Mouse (Mus musculus) thymus, postnatal 25 days (tissue): ENCODE results near the gene Zfp217.

Source experiments
- DNase-seq: peaks from one replicate; pipeline ENCODE4 v3.0.0; 2022

The Zfp217 gene

DNA sequence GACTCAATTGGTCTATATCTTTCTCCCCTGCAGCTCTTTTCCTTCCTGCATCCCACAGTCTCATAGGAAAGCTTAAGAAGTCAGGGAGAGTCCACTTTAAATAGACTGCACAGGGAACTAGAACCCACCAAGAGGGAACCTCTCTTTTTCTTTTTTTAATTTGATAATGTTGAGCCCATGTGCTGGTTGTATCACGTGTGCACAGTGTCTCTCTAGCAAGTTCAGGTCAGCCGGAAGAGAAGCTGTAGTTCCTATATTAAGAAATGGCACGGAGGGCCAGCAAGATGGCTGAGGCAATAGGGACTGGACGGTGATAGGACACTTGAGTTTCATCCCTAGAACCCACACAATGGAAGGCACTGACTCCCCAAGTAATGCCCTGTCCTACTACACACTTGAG lies 11.1 kb upstream of the Zfp217 start:
- DNase-seq, result no peak

DNA sequence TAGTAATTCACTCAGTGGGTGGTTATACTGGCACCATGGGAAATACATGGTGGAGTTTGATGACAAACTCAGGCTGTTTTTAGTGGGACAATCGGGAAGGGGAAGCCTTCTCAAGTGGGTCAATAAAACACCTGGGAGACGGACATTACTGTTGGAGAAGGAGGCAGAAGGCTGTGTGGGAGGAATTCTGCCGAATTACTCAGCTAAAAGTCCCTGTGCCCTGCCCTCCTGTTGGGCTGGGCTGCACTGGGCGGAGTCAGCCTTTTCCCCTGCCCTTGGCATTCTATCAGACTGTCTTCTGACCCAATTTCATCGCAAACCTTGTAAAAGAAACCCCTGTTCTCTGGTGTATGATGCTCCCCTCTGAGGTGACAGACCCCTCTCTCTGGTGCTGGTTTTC lies 10.3 kb upstream of the Zfp217 start:
- DNase-seq, result no peak

DNA sequence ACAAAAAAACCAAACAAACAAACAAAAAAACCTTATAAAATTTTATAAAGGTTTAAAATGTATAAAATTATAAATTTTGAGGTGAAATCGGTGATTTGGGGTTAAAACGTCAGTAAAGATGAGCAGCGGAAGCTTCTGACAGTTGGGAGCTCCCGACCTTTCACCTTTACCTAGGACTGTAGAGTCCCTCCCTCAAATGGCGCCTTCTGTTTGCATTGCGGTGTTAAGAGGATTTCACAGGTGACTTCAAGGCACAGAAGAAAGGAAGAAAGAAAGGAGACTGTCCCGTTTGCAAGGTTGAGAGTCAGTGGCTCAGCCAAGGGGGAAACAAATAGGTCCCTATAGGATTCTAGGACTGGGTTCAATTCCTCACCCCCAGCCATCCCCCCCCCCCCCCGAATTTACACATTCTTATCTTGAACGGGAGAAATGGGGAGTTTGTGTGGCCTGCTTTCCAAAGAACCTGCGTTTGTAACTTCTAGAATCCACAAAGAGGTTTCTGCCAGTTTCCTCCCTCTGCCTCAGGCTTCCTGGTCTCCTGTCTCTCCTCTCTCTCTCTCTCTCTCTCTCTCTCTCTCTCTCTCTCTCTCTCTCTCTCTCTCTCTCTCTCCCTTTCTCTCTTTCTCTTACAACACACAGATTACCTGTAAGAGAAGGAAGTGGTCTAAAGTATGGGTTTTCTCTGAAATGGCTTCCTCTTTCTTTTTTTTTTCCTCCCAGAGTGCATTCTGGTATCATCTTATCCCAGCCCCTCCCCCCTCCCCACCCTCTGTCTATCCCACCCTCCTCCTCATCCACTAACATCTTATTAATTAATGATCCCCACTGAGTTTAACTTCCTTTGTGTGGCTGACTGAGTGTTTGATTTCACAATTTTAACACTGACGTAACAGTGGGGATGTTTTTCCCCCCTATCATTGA lies 9.6 kb upstream of the Zfp217 start:
- DNase-seq, result no peak

DNA sequence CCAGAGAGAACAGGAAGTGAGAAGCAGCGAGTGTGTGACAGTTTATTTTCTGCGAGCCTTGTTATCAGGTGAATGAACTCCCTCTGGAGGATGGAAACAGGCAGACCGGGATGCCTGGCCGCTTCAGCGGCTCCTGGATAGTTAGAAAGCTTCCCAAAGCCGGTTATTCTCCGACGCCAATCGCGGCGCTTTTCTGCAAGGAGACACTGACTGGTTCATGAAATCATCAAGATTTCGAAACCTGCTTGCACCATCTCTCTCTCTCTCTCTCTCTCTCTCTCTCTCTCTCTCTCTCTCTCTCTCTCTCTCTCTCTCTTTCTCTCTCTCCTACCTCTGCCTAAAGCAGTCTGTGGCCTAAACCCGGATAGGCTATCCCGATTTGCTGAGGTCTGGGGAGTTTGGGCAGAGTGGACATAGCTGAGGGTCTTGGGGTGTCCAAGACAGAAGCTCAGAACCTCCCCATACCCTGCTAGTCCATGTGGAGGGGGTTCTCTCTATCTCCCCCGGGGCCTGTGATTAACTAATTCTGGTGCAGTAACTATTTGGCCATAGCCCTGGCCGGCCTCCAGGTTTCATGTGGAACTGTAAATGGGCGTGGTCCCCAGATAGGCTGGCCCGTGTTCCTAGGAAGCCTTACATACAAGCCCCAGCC lies 7.3 kb upstream of the Zfp217 start:
- peak; percentile 77 for DNase-seq

DNA sequence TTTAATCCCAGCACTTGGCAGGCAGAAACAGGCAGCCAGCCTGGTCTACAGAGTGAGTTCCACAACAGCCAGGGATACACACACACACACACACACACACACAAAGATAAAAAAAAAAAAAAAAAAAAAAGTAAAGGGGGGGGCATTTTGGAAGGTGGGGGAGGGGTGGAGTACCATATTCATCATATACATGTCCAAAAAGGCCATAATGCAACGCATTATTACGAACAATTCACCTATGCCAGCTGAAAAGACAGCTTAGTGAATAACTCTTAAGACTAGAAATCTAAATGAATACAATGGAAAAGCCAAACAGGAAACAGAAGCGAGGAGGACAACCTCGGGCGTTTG lies 6.8 kb upstream of the Zfp217 start:
- no peak for DNase-seq

DNA sequence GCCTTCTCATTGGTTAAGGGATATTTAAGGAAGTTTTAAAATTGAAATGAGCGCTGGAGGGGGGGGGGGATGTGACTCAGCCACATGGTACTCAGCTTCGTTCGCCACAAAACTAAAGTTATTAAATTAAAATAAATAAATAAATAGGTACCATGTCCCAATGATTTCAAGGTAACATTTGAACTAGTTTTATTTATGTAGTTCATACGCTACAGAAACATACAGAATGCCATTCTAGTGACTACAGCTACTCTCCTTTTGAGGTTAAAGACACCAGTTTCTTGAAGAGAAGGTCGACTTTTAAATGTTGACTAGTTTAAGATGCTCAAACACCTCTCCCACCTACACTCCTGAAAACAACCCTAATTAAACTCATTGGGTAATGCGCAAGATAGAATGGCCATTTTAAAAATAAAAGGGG lies 6.4 kb upstream of the Zfp217 start:
- no peak for DNase-seq

DNA sequence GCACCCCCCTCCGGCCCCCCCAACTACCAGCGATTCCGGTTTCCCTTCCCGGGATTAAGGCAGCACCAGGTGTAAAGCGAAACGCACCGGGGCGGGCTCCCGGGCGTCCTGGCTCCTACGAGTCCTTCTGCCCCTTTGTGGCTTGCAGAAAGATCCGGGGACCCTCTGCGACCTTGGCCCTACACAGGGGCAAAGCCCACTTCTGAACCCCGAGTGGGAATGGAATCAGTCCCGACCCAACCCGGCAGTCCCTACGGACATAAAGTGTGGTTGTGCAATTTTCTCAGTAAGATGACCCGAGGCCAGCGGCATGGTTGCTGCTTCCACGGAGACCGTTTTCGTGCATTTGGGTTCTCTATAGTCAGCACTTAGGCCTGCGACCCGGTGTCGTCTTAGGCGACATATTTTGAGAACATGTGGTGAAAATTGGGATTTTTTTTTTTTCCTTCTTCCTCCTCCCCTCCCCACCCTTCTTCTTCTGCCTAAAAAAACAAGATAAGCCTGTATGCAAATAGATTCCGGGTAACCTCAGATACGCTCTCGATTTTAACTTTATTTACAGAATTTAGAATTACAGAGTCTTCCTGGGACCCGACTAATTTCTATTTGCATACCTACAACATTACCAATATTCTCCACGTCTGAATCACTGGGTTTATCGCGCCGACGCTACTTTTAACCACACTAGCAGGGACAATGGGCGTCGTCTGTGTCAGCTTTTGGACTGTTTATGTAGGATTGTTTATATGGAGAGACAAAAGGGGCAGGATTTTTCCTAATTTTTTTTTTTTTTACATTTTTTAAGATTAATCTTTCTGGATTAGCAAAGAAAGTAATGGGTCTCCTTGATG lies 5.7 kb upstream of the Zfp217 start:
- peak; percentile 63 for DNase-seq

DNA sequence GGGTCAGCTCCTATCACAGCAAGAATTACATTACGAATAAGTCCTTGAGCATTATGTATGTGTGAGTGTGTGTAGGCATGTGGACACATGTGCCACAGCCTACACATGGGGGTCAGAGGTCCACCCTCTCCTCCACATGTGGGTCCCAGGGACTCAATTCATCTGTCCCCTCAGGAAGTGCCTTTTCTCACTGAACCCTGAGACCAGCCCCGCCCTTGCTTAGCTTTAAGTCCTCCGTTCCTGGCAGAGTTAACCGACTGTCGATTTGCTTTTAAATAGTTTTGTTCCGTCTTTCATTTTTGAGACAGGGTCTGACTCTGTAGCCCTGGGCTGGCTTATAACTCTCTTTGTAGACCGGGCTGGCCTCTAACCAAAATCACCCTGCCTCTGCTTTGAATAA lies 5.0 kb upstream of the Zfp217 start:
- DNase-seq, result peak; percentile 31

DNA sequence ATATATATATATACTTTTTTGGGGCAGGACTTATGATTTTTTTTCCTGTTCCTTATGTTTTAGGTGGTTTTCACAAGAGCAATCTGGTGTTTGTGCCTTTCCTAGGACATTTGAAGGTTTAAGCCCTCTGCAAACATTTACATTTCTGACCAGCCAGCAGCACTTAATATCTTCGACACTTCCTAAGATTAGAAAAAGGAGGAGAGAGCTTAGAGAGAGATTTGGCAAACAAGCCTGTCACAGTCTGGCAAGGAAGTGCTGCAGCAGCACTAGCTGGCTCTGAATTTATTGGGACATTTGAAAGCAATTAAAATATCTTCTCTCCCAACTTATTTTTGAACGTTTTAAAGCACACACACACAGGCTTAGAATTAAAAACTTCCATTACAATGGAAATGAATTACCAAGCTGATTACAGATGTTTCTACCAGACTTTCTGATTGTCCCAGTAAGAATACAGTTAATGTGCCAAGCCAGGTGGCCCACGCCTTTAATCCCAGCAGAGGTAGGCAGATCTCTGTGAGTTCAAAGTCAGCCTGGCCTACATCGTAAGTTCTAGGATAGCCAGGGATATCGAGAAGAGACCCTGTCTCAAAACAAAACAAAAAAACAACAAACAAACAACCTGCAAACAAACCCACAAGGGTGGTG lies 4.3 kb upstream of the Zfp217 start:
- no peak for DNase-seq

DNA sequence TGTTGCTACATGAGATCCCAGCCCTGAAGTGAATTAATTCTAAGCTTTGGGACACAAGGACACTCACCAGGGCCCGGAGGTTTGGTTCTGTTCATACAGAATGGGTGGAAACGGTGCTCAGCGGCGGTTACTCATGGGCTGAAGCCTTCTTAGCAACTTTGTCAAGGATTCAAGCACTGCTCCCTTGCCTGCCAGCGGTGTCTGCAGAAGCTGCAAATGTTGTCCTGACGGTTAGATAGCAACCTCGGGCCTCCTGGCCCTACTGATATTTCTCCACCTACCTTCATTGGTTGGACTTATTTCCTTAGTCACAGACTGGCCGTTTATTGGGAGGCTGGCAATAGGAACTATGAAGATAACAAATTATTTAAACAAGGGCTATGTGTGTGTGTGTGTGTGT lies 3.6 kb upstream of the Zfp217 start:
- DNase-seq, result no peak

DNA sequence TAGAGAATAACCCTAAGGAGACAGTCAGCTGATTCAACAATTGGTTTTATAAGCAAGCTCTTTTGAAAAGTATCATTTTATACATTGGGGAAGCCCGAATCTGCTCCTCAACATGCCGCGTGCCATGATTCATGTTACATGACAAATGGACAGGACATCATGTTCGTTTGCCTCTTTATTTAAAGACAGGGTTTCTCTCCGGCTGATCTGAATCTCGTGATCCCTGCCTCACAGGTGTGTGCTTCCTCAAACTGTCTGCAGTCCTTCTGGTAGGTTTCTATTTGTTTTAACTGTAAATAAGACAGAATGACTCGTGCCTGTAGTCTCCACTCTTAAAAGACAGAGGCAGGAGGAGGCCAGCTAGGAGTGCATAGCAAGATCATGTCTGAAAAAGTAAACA lies 925 bp upstream of the Zfp217 start:
- no peak for DNase-seq

DNA sequence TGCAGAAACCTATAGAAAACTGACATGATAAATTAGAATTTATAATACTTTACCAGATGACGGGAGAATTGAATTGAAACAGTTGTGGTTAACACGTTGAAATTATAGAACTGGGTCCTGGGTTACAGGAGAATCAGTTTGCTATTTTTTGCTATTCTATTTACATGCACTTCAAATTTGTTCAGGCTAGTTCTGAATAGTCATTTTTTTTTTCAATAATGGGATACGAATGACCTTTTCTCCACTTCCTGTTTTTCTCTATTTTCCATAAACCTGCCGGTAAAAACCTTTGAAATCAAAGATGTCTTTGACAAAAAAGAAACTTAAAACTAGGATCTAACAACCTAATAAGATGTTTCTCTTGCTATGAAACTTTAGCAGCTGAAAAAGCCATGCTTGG lies 733 bp downstream of the Zfp217 start:
- DNase-seq, result no peak

DNA sequence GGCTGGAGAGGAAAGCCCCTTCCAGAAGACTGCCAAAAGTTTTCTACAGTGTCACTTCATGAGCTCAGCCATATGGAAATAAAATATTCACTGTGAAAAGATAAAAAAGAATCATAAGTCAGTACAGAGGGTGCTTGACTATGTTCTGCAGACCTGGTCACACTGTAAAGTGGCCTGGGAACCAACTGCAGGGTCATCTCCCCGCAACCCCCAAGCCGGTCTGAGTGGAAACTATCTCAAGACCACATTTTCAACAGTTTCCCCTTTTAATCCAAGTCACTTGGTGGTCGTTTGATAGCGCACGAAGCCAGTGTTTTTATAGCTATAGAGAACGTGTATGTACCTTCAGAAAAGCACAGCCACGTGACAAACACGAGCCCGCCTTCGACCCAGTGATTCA lies 3.6 kb downstream of the Zfp217 start:
- no peak for DNase-seq

DNA sequence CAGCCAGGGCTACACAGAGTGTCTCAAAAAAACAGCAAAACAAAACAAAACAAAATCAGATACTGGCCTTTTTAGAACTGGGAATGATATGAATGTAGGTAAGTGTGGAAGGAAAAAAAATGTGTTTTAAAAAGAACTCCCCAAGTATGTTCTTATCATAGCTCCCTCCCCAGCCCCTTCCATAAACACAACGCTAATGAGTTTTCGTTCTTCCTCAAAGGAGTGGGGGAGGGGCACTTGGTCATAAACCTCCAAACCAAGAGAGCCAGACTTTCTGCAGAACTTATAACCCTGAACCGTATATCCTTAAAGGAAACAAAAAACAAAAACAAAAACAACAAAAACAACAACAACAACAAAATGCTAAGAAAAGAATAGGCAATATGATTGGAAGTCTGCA lies 4.0 kb downstream of the Zfp217 start:
- no peak for DNase-seq

DNA sequence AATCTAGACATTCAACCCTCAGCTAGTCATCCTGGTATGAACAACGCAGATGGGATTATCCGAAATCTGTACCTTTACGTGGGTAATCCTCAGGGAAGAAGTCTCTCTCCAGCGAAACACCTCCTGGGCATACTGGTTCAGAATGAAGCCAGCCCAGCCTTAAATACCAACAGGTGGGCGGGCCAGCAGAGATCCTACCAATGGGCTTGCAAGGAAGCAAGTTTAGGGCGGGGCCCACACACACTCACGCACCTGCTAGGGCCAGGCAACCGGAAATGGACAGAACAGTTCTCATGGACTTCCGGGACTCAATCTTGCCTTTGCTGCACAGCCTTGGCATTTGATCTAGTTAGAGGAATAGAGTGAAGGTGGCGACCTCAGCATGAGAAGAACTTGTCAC lies 5.4 kb downstream of the Zfp217 start:
- DNase-seq, result no peak

DNA sequence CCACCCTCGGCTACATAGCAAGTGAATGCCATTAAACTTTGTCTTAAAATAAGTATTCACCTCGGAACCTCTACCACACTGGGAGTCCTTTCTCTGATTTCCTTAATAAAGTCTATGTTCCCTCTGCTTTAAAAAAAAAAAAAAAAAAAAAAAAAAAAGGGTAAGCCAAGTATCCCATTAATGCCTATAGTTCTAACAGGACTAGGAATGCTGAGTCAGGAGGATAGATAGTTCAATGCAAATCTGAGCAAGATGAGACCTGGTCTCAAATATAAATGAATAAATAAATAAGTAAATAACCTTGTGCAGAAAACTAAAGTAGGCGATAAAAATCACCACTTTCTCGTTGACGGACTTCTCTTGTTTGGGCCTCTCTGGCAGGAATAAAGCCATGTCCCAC lies 6.4 kb downstream of the Zfp217 start:
- DNase-seq, result no peak

DNA sequence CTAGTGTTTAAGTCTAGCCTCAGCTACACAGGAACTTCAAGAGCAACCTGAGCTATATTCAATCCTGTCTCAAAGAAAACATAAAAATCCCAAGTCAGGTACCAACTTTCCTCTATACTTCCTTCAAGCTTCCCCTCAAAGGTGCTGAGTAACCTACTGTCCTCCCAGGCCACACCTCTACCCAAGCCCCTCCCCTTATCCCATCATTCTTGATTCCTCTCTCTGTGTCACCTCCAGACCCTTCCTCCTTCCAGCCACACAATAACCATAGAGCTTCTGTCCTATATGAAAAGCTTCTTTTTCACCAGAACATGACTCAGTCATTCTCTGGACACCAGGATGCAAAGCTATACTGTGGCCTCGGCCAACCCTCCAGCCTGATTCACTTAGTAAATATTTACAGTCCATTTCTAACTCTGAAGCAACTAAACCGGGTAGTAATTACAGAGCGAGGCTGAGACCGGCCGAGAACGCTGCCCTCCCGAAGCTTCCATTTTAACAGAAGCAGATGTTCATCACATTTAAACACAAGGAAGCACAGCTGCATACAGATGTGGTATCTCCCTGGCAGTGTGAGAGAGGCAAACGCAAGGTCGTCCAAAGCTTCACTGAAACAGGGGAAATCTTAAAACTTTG lies 8.4 kb downstream of the Zfp217 start:
- no peak for DNase-seq

DNA sequence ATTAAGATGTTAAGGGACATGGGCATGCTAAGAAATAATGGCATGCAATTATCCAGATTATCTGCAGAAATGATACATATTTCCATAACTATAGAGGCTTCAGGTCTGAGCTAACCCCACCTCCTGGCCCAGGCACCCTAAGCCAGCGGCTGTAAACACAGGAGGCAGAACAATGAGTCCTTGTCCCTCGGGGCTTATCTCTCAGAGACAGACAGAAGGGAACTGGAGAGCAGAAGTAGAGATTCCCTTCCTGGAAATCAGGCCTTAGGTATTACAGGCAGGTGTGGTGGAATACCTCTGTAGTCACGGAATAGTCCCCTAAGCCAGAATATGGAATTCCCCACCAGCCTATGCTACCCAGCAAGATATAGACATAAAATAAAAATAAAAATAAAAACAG lies 11.0 kb downstream of the Zfp217 start:
- no peak for DNase-seq

DNA sequence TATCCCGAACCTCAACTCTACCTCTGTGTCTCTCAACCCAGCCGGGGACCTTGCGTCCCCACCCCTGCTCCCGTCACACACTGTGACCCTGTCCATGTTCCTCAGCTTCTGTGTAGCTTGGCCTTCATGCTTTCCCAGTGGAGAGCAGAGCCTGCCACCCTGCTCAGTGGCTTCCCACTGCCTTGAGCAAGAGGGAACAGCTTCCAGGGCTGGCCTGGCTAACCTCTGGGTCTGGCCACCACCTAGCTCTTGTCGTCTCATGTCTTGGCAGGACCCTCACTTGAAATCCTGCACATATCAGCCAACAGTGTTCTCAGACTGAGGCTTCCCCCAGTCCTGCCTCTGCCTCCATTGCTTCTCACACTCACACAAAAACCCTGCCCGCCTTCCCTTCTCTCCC lies 12.1 kb downstream of the Zfp217 start:
- DNase-seq, result no peak

DNA sequence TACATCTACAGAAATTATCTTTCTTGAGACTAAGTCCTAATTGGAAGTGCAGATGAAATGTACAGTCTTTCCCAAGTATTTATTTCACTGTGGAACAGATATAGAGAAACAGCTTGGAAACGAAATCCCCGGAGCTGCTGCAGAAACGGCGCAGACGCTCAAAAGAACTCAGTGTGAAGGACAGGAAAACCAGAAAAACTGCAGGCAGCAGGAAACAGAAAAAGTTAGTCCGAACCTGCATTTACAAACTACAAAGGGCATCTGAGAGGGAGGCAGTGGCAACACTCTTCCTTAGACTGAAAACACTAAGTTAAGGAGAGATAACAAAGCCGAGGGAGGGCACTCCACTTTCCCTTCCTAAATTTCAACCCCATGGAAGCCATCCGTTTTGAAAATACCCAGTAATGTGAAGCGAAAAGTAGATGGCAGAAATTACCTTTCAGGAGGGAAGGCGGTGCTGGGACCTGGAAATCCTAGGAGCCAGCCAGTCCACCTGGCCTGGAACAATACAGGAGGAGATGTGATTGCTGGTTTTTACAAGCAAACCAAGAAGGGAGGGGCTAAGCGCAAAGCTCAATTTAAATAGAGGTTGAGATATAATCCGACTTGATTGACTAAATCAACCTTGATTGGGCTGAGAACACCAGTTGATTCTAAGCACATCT lies 13.7 kb downstream of the Zfp217 start:
- DNase-seq, result peak; percentile 30

DNA sequence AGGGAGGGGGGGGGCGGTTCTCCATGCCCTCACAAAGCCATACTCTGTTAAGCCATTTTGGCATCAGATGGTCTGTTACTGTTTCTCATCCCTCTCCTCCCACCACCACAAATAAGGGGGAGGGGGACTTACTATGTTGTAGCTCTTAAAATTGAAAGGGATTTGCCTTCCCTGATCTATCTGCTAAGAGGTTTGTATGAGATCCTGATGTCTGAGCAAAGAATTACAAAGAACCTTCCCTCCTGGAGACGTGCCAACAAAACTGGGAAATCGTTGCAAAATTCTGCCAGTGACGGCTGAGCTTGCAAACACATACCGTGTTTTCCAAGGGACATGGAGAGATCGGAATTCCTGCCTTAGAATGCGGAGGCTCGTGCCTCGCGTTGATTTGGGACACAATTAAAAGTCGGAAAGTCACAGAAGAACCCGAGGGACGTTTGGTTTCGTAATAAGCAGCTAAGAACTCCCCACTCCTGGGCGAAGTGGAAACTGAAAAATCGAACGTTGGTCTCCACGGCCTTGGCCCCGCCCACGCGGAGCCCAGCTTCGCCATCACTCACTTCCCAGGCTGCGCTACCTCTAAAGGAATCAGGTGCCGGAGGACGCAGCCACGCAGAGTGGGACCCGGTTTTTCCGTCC lies 14.7 kb downstream of the Zfp217 start:
- peak; percentile 75 for DNase-seq

DNA sequence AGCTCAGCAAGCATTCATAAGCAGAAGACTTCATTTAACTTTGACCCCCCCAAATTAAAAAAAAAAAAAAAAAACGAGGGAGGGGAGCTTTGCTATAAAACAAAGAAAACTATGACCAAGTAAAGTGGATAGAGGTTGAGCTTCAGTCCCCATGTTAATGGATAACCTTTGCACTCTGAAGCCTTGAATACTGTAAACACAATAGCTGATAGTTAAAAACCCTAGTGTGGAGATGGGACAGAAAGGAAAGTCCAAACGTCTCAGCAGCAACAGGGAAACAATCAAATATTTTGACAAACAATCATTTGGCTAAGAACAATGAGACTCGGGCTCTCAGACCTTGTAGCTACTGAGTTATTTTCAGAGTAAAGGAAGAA lies 15.2 kb downstream of the Zfp217 start:
- DNase-seq, result peak; percentile 43
